Mouse (Mus musculus) cerebellum, adult 9-10 months (tissue): ENCODE measurements around the gene Vgll4.

Experiments used
- DNase-seq: peaks from one replicate; pipeline ENCODE4 v3.0.0; 2022

Gene Vgll4

DNA sequence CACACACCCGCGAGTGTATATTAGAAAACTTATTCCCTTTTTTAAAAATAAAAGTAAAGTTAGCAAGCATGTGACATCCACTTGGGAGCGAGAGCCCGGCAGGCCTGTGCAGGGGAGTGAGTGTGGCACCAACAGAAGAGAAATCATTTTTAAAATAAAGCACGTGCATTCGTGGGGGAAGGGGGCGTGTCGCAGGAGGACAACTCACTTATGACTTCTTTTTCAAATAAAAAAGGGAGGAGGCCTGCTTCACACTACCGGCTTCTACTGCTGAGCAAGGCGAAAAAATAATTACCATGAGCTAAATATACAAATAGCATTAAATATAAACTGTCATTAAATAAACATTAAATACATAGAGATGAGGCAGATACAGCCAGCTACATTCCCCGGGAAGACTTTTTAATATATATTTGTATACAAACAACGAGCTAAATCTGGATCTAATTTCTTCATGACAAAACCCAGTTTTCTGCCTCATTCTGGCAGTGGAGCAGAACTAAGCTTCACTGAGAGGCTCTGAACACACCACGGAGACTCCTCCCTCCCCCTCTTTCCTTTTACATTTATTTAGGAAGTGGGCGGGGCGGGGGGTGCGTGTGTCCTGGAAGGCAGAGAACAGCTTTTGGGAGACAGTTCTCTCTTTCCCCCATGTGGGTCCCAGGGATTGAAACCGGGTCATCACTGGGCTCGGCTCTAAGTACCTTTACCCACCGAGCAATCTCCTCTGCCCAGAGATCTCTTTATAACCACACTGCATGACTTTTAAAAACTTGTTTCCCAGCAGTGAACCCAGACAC is 53.7 kb downstream of the Vgll4 start:
- no peak for DNase-seq

DNA sequence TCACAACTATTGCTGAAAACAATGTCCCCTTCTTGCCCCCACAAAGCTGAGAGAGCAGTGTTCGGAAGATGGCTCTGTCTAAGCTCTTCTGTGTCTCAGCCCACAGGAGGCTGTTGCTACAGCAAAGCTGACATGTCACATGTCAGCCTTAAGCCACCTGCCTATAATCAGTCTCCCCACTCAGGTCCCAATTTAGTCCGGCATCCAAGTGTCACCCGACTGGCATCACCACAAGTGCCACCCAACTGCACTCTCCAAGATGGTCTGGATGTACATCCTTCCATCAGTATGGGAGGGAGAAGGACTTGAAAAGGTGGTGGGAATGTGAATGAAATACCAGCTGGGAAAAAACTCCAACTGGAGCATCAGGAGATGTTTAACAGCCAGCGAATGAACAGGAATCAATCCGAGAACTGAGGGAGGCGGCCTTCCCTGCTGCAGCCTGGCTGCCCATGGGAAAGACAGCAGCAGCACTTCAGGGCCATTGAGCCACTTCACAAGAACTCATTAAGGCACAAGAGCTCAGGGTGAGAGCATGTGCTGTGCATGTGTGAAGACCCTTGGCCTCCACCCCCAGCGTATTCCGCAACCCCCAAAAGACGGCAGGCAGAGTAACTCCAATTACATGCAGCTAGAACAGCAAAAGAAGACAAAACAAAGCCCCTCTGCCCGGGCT is 55.6 kb downstream of the Vgll4 start:
- DNase-seq, result no peak

DNA sequence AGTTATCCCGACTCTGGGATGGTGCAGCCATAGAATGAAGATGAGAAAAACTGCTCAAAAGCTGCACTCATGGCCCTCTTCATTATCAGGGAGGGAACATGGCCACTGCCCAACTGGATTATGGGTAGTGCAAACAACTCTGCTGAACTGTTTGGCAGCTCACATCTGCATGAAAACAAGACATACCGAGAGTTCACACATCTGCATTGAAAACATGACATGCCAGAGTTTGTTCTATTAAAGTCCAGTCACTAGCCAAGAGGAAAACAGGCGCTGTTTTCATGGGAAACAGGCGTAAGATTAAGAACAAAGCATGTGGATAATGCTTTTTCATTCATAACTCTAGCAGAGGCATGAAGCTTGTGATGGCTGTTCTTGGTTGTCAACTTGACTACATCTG is 56.7 kb downstream of the Vgll4 start:
- no peak for DNase-seq

DNA sequence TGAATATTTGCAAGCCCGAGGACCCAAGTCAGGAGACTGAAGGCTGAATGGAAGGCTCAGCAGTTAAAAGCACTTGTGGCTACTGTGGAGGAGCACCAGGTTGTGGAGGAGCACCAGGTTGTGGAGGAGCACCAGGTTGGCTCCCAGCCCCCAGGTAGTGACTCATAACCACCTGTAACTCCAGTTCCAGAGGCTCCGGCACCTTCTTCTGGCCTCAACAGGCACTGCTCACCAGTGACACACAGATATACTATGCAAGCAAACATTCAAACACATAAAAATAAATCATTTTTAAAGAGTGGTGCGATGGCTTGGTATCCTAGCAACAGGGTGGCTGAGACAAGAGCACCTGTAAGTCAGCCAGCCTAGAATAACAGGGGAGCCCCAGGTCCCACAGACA is 58.3 kb downstream of the Vgll4 start:
- no peak for DNase-seq

DNA sequence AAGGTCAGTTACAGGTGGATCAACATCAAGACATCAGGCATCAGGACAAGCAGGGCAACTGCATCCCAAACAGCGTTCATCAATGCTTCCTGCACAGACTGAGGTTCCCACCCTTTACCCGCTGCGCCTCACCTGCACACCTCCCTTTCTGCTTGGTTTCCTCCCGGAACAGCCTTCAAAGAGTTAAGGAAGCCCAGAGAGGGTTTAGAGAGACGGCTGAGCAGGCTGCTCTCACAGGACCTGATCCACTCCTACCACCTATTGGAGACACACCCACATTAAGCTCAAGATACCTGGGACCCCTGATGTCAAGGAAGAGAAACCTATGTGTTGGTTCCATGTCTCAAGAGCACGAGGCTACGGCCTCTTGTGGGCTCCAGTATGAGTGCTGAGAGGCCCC is 60.0 kb downstream of the Vgll4 start:
- no peak for DNase-seq

DNA sequence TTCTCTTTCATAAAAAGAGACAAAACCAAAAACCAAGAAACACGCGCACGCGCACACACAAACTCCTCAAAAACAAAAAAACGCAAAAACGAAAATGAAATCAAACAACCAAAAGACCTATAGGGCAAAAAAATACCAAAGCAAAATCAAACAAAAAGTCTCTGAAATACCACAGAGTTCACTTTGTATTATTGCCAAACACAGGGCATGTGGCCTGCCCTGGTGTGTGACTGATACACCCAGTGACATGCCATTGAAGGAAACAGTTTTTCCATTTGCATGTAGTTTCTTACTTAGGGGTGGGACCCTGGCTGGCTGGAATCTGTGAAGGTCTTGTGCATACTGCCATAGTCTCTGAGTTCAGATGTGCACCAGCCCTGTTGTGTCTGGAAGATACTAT is 62.3 kb downstream of the Vgll4 start:
- DNase-seq, result no peak

DNA sequence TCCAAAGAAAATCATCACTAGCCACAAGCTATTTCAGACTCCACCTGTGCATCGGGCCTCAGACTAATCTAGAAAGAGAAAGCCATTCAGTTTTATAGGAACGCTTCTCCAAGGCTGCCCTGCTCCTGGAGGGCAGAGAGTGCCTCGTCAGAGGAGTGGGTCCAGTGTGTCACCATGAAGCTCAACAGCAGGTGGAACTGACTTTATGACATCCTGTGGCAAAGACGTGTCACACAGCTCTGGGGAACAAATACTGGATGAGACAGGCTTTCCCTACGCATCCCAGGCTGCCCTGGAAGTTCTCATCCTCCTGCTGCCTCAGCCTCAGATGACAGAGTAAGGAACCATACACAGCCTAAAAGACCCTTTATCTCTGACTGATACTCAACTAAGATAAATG is 63.6 kb downstream of the Vgll4 start:
- DNase-seq, result no peak

DNA sequence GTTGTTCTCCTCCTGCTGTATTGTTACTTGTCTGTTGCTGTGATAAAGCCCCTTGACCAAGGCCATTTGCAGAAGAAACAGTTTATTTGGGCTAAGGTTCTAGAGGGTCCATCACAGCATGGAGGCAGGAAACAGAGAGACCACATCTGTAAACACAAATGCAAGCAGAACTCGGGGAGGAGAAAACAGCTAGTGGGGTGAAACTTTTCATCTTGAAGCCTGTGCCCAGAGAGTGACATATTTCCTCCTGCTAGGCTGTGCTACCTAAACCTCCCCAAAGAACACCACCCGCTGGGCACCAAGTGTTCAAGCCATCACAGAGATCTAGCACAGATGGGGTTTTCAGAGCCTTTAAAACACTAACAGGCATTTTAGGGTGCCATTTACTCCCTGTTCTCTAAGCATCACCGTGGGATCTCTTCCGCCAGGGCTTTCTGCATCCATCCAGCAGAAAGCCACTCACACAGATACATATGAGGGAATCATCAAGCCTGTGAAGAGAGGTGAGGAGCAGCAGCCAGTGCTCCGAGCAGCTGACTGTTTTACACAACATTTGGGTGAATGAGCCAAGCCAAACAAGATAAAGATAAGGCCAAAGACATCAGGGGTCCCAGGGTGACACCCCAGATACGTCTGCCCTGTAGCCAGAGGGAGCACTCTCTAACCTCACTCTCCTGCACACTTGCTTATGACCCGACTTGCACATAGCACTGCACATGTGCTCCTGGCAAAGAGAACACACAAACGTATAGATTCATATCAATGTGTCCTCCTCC is 64.4 kb downstream of the Vgll4 start:
- no peak for DNase-seq

DNA sequence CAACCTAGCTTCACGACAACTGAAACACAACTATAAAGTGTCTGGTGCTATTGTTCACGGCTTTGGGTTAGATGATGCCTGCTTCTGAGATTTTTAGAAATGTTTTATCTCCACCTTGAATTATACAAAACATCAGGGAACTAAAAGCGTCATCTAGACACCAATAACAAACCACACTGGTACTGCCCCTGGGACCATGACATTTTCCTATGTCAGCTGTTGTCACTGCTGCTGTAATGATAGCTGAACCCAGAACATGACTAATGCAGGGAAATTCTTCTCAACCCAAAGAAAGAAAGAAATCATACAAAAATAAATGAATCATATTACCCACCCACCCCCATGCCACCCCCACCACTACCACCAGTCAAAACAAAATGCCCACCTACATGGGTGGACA is 65.0 kb downstream of the Vgll4 start:
- no peak for DNase-seq

DNA sequence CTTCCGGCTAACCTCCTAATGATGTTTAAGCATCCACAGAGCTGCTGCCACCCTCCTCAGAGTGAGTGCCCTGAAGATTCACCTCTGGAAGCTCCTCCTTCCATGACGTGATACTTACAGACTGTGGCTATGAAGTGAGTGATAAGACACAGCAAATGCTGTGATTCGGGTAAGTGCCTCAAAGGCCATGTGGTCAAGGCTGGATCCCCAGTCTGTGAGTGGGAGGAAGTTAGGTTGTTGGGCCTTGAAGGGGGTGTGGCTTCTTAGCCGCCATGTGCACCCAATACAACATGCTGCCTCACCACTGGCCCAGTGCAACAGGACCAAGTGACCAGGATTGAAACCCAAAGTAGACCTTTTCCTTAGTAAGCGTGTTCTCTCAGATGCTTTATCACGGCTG is 65.6 kb downstream of the Vgll4 start:
- DNase-seq, result no peak

DNA sequence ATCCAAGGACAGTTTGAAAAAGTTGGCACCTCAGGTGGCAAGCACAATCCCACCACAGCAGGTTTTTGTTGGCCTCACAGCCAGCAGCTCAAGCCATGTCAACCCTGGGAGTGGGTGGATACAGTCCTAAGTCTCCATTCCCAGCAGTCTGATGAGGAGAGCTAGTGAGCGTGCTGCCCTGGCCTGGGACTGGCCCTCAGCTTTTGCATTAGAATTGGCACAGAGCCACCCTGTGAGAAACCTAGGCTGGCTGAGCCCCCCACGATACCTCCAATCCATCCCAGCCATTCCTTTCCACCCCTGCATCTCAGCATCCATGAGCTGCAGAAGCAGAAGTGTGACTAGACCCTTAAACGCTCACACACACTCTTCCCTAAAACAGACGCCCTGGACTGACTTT is 67.9 kb downstream of the Vgll4 start:
- DNase-seq, result no peak

DNA sequence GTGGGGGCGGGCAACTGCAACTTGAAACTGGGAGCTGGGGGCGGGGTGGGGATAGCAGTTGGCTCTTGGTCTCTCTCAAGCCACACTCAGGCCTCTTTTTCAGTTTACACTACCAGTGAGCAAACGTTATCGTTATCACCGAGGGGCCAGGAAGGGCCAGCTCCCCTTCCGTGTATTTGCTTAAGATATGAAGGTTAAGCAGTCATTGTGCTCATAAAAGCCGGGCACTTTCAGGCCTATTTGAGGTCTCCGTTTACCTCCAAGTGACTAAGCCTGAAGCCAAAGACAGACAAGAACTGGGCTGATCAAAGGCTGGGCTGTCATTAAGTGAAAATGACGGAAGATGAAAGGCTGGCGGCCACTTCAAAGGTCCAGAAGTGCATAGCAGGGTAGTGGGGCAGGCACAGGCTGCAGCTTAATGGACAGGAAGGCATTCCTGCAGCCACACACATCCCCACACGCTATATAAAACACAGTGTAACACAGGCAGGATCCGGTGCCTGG is 68.4 kb downstream of the Vgll4 start:
- DNase-seq, result no peak

DNA sequence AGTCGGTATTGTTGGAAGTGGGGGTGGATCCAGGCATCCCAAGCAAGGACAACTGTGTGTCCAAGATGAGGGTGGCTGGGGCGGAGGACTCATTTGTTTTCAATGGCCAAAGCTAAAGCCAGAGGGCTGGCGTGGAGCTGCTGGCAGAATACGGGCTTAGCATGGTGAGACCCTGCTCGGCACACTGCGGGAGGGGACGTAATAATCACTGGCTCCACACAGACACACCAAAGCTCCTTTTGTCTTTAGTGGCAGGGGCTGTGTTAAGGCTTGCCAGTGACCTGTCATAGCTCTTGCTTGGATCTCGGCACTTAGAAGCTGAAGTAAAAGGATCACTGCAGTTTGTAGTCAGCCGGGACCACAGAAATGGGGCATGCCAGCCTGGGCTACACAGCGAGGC is 69.6 kb downstream of the Vgll4 start:
- no peak for DNase-seq

DNA sequence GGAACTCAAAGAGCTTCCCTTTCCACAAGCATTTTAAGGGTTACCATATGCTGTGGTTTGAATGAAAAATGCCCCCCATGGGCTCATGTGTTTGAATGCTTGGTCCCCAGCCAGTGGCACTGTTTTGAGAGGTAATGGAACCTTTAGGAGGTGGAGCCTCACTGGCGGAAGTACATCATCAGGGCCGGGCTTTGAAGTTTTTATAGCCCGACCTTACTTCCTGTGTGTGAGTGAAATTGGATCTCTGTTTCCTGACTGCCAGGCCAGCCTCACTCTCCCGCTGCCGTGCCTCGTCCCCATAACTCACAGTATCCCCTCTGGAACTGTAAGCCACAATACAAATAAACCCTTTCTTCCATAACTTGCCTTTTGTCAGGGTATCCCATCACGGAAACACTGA is 70.1 kb downstream of the Vgll4 start:
- no peak for DNase-seq

DNA sequence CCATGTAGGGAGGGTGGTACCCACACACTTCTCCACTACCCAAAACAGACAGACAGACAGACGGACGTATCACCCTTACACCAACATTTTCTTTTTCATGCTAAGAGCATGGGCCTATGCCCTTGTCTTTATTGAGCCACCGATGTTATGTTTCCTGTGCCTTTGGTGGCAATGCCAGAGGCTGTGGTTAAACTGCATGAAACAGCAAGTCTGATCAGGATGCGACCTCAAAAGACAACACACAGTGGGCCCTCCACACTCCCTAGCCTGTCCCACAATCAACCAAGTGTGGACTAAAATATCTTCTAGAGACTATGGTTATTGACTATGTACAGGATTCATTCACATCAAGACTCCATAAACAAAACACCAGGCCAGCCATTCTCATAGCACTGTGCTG is 70.8 kb downstream of the Vgll4 start:
- no peak for DNase-seq

DNA sequence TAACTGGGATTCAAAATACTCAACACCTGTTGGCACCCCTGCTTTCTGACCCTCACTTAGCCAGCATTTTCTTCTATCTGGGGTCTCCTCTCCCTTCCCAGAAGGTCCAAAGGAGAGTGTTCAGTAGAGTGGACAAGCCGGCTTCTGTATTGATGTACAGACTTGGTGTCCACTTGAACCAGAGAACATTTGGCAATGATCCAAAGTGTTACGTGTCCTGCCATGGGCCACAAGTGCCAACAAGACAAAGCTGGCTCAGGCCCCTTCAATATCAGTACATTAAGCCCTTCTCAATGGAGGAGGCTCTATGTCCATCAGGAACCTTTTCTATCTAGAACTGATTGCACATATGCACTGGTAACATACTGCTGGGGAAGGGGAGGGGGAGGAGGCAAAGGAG is 73.5 kb downstream of the Vgll4 start:
- DNase-seq, result no peak

DNA sequence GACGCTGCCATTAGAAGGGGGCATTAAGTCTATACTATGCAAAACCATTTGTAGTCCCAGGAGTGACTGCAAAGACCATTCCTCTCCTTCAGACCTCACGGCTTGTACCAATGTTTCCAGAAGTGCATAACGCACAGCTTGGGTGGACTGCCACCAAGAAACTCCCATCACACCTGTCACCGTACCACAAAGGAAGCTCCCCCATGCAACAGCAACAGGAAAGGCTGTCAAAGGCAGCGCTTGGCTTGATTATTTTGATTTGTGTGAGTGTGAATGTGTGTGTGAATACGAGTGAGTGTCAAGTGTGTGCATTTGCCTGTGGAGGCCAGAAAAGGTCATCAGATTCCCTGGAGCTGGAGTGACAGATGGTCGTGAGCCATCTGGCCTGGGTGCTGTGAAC is 74.6 kb downstream of the Vgll4 start:
- DNase-seq, result no peak

DNA sequence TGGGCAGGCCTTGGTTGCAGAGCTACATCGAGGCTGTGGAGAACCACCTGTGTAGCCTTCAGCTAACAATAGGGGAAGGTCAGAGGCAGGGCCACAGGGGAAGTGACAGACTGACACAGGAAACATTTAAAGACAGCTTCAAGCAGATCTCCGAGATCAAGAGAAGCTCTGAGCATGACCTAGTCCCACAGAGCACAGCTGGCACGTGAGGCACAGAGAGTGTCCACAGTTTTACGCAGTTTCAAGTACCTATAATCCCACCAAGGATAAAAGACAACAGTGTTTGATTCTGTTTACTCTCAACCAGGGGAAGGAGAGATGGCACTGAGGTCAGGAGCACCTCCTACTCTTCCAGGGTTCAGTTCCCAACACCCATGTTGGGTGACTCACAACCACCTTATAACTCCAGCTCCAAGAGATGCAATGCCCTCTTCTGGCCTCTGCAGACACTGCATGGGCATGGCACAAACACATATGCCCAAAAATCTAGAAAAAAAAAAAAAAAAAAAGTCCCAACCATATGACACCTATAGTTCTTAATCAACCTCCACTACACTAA is 75.2 kb downstream of the Vgll4 start:
- no peak for DNase-seq

DNA sequence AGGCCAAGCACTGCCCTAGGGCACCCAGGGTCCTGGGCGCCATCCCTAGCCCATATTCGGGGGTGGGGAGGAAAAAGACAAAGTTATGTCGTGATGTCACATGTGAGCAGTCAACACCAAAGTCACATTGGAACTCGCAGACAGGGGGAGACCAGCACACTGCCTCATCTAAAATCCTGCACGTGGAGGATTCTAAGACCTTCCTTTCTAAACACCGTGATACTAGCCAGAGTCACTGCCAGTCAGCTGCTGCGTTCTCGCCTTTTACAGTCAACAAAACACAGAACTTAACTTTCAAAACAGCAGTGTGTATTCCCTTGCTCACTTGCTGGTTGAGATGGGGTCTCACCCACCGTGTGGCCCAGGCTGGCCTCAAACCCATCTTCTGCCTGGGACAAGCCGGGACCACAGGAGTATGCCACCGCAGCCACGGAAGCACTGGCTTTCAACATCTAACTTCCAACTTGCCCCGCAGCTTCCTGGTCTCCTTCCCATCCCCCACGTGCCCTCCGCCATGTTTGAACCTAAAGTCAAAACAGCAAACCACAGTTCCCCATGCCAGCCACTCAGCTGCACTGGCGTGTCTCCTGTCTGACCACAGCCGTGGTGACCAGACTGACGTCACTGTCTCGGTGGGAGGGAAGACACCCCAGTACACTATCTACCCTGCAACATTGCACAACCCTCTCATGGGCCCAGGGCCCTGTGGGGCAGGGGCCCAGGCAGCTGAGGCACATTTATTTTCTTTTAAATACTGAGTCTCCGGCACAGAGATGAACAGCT is 76.2 kb downstream of the Vgll4 start:
- DNase-seq, result no peak

DNA sequence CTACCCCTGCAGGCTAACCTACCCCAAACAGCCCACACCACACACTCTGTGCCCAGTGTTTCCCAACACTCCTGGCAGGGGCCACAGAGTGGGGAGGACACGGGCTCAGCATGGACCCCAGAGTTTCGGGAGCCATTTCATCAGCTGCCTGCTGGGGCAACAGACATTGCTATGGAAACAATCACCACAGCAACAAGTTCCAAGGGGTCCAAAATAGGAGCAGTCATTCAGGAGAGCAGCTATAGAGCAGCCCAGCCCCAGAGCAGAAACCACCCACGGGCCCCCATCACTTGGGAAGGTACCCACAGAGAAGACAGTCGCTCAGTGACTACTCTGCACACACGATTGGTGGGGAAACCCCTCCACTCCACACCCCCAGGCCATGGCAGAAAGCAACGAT is 77.4 kb downstream of the Vgll4 start:
- DNase-seq, result peak; percentile 48

DNA sequence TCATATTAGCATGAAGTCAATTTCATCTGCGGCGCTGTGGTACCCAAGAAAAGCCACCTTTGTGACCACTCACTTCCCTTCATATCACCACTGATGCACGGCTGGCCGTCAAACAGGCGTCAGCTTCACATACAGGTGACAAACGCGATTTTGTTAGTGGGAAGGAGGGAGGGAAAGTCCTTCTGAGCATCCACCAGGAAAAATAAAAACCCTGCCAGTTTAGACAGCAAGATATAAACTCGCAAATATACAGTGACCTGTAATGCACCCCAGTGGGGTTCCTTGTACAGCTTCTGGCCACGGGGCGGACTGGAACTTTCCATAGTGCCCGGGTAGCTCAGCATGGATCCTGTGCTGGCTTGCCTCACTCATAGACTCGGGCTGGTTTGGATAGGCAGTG is 78.0 kb downstream of the Vgll4 start:
- no peak for DNase-seq

DNA sequence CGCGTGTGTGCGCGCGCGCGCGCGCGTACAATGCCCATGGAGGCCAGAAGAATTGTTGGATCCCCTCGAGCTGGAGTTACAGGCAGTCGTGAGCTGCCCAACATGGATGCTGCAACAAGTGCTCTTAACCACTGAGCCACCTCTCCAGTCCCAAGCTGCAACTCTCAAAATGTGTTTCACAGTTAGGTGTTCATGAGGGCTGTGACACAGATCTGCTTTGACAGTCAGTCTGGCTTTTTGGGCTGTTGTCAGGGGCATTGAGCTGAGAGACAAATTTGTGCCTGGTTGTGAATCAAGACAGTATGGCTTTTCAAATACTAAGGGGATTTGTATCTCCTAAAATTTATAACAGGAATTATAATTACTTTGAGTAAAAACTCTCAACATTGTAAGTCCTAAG is 78.5 kb downstream of the Vgll4 start:
- DNase-seq, result no peak
